Mouse (Mus musculus) urinary bladder, adult 2 months (tissue): ENCODE results near the gene Gzmb. TPM values are rescaled to one million over a fixed set of nuclear protein-coding genes. Genes with fewer than 3 reads are reported as not detected.

Experiments used
- polyA plus RNA-seq: library from polyadenylated mRNA; depleted of rRNA; stranded (reverse); fragments of >200 nt; gene quantifications from 2 replicates; pipeline ENCODE4 v1.2.3, GENCODE M21; 2012; rRNA removed

The Gzmb gene
- polyA plus RNA-seq, 1 experiment: 1.4 TPM

Other genes starting within 250 kb of the Gzmb start
- gene Mcpt1, start 244.3 kb downstream of the Gzmb start, polyA plus RNA-seq: not detected in 2 replicates
- not detected in 2 replicates for gene Mcpt9, start 231.8 kb downstream of the Gzmb start, polyA plus RNA-seq
- 0.06 TPM in 1 of 2 replicates, not detected in the other for gene Mcpt2, start 220.2 kb downstream of the Gzmb start, polyA plus RNA-seq
- gene Mcpt4, start 199.9 kb downstream of the Gzmb start, polyA plus RNA-seq: 6.3 and 8.4 TPM in 2 replicates
- gene Mcpt8, start 177.0 kb downstream of the Gzmb start, polyA plus RNA-seq: not detected in 2 replicates
- gene Ctsg, start 159.7 kb downstream of the Gzmb start, polyA plus RNA-seq: 0.08 TPM in 1 of 2 replicates, not detected in the other
- not detected in 2 replicates for gene Gzme, start 141.6 kb downstream of the Gzmb start, polyA plus RNA-seq
- not detected in 2 replicates for gene Gzmd, start 129.7 kb downstream of the Gzmb start, polyA plus RNA-seq
- gene Gzmg, start 102.7 kb downstream of the Gzmb start, polyA plus RNA-seq: not detected in 2 replicates
- not detected in 2 replicates for gene Gzmn, start 87.7 kb downstream of the Gzmb start, polyA plus RNA-seq
- not detected in 2 replicates for gene Gzmf, start 50.8 kb downstream of the Gzmb start, polyA plus RNA-seq
- gene Gzmc, start 27.6 kb downstream of the Gzmb start, polyA plus RNA-seq: 0.07 TPM in 2 replicates
- gene Atp12a, start 102.8 kb upstream of the Gzmb start, polyA plus RNA-seq: 0.04 and 0.25 TPM in 2 replicates
- gene Rnf17, start 140.3 kb upstream of the Gzmb start, polyA plus RNA-seq: 0.58 and 0.75 TPM in 2 replicates